Mouse (Mus musculus) ovary, adult 18-20 months (tissue): ENCODE data around the gene Pcgf1.

ENCODE experiments used
- DNase-seq: peaks from one replicate; pipeline ENCODE4 v3.0.0; 2022; ENCODE audit warnings: low spot score, mixed read lengths

The Pcgf1 gene

DNA sequence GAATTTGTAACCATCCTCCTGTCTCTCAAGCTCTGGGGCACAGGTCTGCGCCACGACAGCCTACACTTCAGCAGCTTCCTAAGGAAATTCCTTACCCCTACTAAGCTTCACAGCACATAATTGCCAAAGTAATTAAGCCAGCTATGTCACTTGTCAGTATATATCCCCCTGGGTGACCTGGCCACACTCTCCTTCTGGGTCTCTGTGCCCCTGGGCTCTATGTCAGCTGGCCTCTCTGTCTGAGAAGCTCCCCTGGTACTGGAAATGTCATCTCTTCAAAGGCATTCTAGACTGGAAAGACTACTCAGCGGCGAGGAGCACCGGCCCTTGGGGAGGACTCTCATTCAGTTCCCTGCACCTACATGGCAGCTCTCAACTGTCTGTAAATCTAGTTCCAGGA, 45.3 kb downstream of the Pcgf1 start:
- no peak for DNase-seq

GRCm38 (mm10) chr6:83124851-83125312, 47.2 kb downstream of the Pcgf1 start:
- DNase-seq = peak; percentile 89

DNA sequence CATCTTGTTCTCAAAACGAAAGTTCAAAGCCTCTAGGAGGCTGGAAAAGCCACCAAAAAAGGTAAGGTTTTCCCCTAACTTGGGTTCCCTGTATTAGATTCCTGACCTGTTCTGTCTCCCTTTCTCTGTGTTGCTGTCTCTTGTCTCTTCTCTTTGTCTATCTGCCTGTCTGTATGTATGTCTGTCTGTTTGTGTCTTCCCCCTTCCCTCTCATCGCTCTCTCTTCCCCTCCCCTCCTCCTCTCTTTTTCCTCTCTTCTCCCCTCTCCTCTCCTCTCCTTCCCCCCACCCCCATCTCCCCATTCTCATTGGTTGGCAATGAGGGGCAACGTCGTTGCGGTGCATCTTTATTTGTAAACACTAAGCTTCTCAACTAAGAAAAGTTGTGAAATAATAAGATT, 47.7 kb downstream of the Pcgf1 start, which contains the start of gene Ino80b:
TSS of gene Ino80b (minus strand) at position 101 of the 400 bp plus-strand sequence.
- DNase-seq = no peak

GRCm38 (mm10) chr6:83127419-83127818, 49.8 kb downstream of the Pcgf1 start:
- no peak for DNase-seq
